Mouse (Mus musculus) cerebellum, adult (tissue): ENCODE measurements around the gene Rccd1.

ENCODE experiments used
- ATAC-seq: cut with Nextera tagmentation; 2 replicates; pipeline ENCODE4 v1.9.2; 2017; ENCODE audit warnings: mild to moderate bottlenecking, moderate library complexity, mixed read lengths; ENCODE audit not compliant: insufficient number of reproducible peaks, low FRiP score, low TSS enrichment

Rccd1 gene

GRCm38 (mm10) chr7:80324043-80324815, at the start of gene Rccd1:
TSS of gene Rccd1 (minus strand) at chr7:80324454.
- ATAC-seq = peak; percentile 96

- ATAC-seq = no peak
Observed at GRCm38 (mm10) chr7:80373850-80374249, 49.6 kb upstream of the Rccd1 start.

- no peak for ATAC-seq
Observed at GRCm38 (mm10) chr7:80373352-80373751, 49.1 kb upstream of the Rccd1 start.

GRCm38 (mm10) chr7:80372667-80373066, 48.4 kb upstream of the Rccd1 start:
- no peak for ATAC-seq

GRCm38 (mm10) chr7:80372166-80372565, 47.9 kb upstream of the Rccd1 start:
- no peak for ATAC-seq

GRCm38 (mm10) chr7:80371041-80371751, 46.9 kb upstream of the Rccd1 start, which contains the start of gene Man2a2:
TSS of gene Man2a2 (minus strand) at chr7:80371375.
- peak; percentile 37; the same call in 1 of the 2 replicates for ATAC-seq

- ATAC-seq = peak; percentile 67; the same call in 1 of the 2 replicates
Observed at GRCm38 (mm10) chr7:80370649-80371040, 46.4 kb upstream of the Rccd1 start.

GRCm38 (mm10) chr7:80369967-80370431, 45.7 kb upstream of the Rccd1 start:
- 0 out of 2 replicates have a peak, but pooled peaks have one; percentile 8 for ATAC-seq

- no peak for ATAC-seq
Observed at GRCm38 (mm10) chr7:80369461-80369860, 45.2 kb upstream of the Rccd1 start.

GRCm38 (mm10) chr7:80368635-80369421, 44.6 kb upstream of the Rccd1 start:
- no peak for ATAC-seq

- no peak for ATAC-seq
Observed at GRCm38 (mm10) chr7:80368009-80368408, 43.8 kb upstream of the Rccd1 start.

GRCm38 (mm10) chr7:80367232-80367631, 43.0 kb upstream of the Rccd1 start:
- ATAC-seq = no peak

GRCm38 (mm10) chr7:80365759-80366158, 41.5 kb upstream of the Rccd1 start:
- no peak for ATAC-seq

GRCm38 (mm10) chr7:80360435-80360834, 36.2 kb upstream of the Rccd1 start:
- no peak for ATAC-seq

- ATAC-seq = no peak
Observed at GRCm38 (mm10) chr7:80358039-80358438, 33.8 kb upstream of the Rccd1 start.

- ATAC-seq = no peak
Observed at GRCm38 (mm10) chr7:80357156-80357555, 32.9 kb upstream of the Rccd1 start.

- ATAC-seq = 0 out of 2 replicates have a peak, but pooled peaks have one; percentile 43
Observed at GRCm38 (mm10) chr7:80356351-80356750, 32.1 kb upstream of the Rccd1 start.

- no peak for ATAC-seq
Observed at GRCm38 (mm10) chr7:80352920-80353319, 28.7 kb upstream of the Rccd1 start.

GRCm38 (mm10) chr7:80350808-80351207, 26.6 kb upstream of the Rccd1 start:
- ATAC-seq = no peak
